Mouse (Mus musculus): ENCODE data around the gene Nr1h2. TPM values are rescaled to one million over a fixed set of nuclear protein-coding genes. Genes with fewer than 3 reads are reported as not detected.

Gene Nr1h2
- total RNA-seq (2021): 10 to 100 TPM; 58.2 to 66.7 TPM
- long read RNA-seq, experiment 1, transcript Nr1h2-203 (10 exons, 1,988 nt): minor isoform, 9 of 68 reads
- long read RNA-seq, experiment 1, transcript Nr1h2-201 (10 exons, 1,999 nt): major isoform, 15 of 68 reads
- long read RNA-seq, experiment 1, partial matches to known transcripts: 17 of 68 reads
- long read RNA-seq, experiment 1, other reads (novel, unspliced or antisense): 22 of 68 reads
- long read RNA-seq, experiment 2, transcript Nr1h2-203 (10 exons, 1,988 nt): minor isoform, 8 of 74 reads
- long read RNA-seq, experiment 2, transcript Nr1h2-202 (10 exons, 1,948 nt): minor isoform, 5 of 74 reads
- long read RNA-seq, experiment 2, transcript Nr1h2-201 (10 exons, 1,999 nt): major isoform, 23 of 74 reads
- long read RNA-seq, experiment 2, partial matches to known transcripts: 8 of 74 reads
- long read RNA-seq, experiment 2, other reads (novel, unspliced or antisense): 27 of 74 reads

DNA sequence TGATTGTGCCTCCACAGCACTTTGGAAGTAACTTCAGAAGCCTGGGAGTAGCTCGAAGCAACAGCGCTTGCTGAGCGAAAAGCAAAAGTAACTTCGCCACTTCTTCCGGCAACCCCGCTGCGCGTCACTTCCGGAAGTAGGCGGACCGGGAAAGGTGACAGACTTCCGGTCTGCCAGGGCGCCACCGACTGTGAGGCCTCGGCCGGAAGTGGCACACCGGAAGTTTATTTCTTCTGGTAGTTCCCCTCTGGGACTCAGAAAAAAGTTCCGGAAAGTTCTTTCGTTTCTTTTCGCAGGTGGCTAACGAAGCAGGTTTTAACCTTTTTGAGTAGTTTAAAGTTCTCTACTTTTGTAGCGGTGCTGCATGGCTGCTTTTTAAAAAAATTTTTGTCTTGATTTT lies at the start of gene Nr1h2:
Gene Nr1h2, minus strand, starts transcription at position 126 of the 400 bp plus-strand sequence.
- peak within 1 kb of the TSS; percentile 90 for H3K27ac ChIP-seq
- peak within 1 kb of the TSS; percentile 99 for H3K4me3 ChIP-seq
- DNase-seq (ENCODE audit: low spot score in 2 of 2): peak; percentile 96 to 98
- TF ChIP-seq CTCF (conservative IDR thresholded peaks at IDR 0.05): peak; percentile 51

DNA sequence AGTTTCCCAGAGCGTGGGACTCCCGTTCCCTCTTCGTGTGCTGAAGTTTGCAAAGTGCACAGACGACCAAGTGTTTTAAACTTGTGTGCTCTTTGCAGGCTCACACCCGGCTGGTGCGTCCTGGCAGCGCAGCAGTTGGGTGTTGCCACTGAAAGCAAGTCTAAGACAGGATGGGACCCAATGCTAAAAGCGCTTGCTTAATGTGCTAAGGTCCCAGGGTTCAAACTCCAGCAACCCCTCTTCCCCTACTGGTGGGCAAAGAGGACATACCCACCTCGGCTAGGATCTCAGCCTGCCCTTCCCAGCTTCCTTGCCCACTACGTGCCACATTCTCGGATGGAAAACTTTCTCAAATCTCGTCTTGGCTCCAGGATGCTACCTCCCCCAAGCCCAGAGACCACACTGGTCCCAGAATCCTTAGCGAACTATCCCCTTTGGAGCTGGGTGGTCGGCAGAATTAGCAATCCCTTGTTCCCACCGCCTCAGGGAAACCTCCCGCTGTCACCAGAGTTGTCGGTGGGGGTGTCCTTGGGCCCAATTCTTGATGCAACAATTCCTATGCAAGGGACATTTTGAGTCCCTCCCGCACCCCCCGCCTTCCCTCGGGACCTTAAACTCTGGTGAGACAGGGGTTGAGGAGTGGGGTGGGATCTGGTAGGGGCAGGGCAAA lies 49.6 kb upstream of the Nr1h2 start:
- TF ChIP-seq CTCF (conservative IDR thresholded peaks at IDR 0.05): no peak
- no peak for DNase-seq (ENCODE audit: low spot score in 2 of 2)
- Histone ChIP-seq H3K27ac (peak overlapping the region; percentile 91), H3K4me3 (no peak overlapping the region)

DNA sequence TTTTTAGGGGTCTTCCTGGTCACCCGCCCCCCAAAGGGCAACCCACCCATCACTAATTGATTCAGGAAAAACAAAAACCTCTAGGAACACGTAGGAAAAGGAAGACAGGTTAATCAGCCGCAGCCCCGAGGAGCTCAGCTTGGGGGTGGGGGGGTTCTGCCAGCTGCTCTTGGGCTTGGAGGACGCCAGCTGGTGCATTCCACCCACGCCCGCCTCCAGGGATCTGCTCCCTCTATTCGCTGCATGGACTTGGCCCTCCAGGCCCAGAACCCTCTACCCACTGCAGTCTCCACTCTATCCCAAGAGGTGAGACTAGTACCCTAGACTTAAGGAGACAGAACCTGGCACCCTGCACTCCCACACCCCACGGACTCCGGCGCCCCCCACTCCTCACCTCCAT lies 48.7 kb upstream of the Nr1h2 start:
- TF ChIP-seq CTCF (conservative IDR thresholded peaks at IDR 0.05): no peak
- H3K27ac ChIP-seq: peak overlapping the region; percentile 91
- H3K4me3 ChIP-seq: peak overlapping the region; percentile 26; the same call in 1 of the 2 replicates
- DNase-seq (ENCODE audit: low spot score in 2 of 2): peak; percentile 82 to 86

DNA sequence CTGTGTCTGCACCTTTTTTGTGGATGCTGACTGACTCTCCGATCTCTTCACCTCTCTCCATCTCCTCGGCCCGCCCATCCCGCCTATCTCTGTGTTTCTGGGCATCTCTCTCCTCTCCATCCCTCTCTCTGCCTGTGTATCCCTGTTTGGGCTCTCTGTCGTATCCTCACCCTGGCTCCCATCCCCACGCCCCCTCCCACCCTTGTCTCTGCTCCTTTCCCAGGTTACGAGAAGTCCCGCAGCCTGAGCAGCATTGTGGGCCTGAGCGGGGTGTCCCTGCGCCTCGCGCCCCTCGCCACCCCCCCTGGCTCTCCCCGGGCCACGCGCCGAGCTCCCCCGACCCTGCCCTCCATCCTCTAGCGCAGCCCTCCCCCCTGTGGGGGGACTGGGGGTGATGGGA lies 47.9 kb upstream of the Nr1h2 start:
- no peak overlapping the region; the same call in 1 of the 2 replicates for H3K4me3 ChIP-seq
- H3K27ac ChIP-seq: peak overlapping the region; percentile 91
- DNase-seq (ENCODE audit: low spot score in 2 of 2): no peak
- no peak for TF ChIP-seq CTCF (conservative IDR thresholded peaks at IDR 0.05)

DNA sequence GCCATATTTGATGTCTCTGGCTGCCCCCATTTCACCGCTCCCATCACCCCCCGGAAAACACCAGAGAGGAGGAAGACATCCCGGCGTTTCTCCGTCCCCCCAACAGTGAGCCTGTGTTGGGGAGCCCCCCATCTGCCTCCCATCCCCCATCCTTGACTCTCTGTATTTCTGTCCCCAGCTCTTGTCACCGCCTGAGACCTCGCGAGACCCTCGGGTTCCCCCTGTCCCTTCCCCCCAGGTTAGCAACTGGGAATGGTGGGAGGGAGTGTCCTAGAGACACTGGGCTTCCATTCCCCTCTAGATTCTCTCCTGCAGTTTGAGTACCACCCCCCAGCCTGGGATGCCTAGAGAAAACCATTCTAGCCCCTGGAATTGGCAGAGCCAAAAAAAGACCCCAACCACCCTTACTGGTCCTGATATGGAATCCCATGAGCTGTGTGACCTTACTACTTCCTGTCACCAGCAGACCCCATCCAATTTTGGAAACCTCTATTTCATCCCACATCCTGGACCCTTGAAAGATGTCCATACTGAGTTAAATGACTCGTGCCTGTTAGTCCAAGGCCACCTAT lies 47.0 kb upstream of the Nr1h2 start:
- no peak overlapping the region for H3K4me3 ChIP-seq
- peak overlapping the region; percentile 91 for H3K27ac ChIP-seq
- TF ChIP-seq CTCF (conservative IDR thresholded peaks at IDR 0.05): no peak
- DNase-seq (ENCODE audit: low spot score in 2 of 2): no peak

DNA sequence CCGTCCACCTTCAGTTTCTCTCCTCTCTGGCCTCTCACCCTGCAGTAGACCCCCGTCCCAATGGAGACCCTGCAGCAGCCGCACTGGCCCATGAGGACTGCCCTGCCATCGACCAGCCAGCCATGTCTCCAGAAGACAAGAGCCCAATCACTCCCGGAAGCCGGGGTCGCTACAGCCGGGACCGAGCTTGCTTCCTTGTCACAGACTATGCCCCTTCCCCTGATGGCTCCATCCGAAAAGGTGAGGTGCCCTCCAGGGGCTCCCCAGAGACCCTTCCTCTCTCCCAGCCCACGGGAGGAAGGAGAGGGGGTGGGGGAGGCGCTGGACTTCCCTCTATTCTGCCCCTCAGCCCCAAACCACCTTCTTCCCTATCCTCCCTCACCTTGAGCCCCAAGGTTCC lies 44.6 kb upstream of the Nr1h2 start:
- DNase-seq (ENCODE audit: low spot score in 2 of 2): no peak
- no peak overlapping the region for H3K4me3 ChIP-seq
- H3K27ac ChIP-seq: peak overlapping the region; percentile 43; the same call in 1 of the 2 replicates
- TF ChIP-seq CTCF (conservative IDR thresholded peaks at IDR 0.05): no peak

DNA sequence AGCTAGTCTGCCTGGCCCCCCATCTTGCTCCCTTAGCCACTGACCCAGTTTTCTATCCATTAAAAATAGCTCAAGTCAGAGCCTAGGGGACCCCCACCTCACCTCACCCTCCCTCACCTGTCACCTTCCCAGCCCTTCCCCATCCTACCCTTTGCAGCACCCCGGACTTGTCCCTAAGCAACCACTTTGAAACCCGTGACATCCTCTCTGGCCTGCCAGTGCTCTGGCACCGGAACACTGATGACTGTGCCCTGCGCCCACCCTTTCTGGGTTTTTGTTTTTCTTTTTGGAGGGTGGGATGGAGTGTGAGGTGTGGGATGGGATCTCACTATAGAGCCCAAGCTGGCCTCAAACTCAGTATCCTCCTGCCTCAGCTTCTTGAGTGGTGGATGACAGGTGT lies 43.9 kb upstream of the Nr1h2 start:
- no peak for TF ChIP-seq CTCF (conservative IDR thresholded peaks at IDR 0.05)
- Histone ChIP-seq H3K4me3 (no peak overlapping the region), H3K27ac (peak overlapping the region; percentile 68)
- DNase-seq (ENCODE audit: low spot score in 2 of 2): no peak

DNA sequence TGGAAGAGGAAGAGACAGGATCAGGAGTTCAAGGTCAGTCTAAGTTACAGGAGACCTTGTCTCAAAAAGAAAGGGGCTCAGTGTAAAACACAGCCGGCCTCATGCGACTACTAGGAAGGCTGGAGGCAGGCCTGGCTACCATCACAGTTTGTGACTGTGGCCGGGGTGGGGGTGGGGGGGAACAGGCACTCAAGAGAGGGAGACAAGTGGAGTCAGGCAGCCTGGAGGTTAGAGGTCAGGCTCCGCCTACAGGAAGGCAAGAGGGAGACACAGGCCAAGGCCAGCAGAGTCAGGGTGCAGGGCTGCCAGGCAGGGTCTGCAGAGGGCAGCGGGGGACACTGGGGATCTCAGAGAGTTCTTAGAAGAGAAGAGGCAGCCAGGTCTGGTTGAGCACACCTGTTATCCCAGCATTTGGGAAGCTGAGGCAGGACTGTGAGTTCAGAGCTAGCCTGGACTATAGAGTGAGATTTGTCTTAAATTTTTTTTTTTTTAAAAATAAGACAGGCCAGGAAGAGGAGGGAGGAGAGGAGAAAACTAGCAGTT lies 43.3 kb upstream of the Nr1h2 start:
- DNase-seq (ENCODE audit: low spot score in 2 of 2): no peak
- peak overlapping the region; percentile 68 for H3K27ac ChIP-seq
- H3K4me3 ChIP-seq: 0 out of 2 replicates have a peak overlapping the region, but pooled peaks have one; percentile 9
- TF ChIP-seq CTCF (conservative IDR thresholded peaks at IDR 0.05): no peak

DNA sequence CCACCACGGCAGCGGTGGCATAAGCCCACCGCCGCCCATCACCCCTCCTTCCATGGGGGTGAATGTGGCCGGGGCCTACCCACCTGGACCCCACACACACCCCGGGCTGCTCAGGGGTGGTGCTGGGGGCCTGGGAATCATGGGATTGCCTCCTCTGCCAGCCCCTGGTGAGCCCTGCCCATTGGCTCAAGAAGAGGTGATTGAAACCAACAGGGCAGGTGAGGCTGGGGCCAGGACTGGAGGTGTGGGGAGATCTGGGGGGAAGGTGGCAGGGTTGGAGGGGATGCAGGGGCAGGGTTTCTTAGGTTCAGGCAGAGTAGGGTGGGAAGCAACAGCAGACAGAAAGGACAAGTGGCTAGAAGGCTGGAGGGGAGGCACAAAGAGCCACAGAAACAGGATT lies 42.3 kb upstream of the Nr1h2 start:
- Histone ChIP-seq H3K4me3 (peak overlapping the region; percentile 17; the same call in 1 of the 2 replicates), H3K27ac (peak overlapping the region; percentile 99)
- no peak for DNase-seq (ENCODE audit: low spot score in 2 of 2)
- no peak for TF ChIP-seq CTCF (conservative IDR thresholded peaks at IDR 0.05)

DNA sequence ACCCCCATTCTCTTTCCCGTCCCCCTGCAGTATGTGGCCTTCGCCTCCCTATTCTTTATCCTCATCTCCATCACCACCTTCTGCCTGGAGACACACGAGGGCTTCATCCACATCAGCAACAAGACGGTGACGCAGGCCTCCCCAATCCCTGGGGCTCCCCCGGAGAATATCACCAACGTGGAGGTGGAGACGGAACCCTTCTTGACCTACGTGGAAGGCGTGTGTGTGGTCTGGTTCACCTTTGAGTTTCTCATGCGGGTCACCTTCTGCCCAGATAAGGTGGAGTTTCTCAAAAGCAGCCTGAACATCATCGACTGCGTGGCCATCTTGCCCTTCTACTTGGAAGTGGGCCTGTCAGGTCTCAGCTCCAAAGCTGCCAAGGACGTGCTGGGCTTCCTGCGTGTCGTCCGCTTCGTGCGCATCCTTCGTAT lies 41.4 kb upstream of the Nr1h2 start:
- TF ChIP-seq CTCF (conservative IDR thresholded peaks at IDR 0.05): no peak
- peak overlapping the region; percentile 99 for H3K27ac ChIP-seq
- no peak for DNase-seq (ENCODE audit: low spot score in 2 of 2)
- peak overlapping the region; percentile 78; the same call in 1 of the 2 replicates for H3K4me3 ChIP-seq

DNA sequence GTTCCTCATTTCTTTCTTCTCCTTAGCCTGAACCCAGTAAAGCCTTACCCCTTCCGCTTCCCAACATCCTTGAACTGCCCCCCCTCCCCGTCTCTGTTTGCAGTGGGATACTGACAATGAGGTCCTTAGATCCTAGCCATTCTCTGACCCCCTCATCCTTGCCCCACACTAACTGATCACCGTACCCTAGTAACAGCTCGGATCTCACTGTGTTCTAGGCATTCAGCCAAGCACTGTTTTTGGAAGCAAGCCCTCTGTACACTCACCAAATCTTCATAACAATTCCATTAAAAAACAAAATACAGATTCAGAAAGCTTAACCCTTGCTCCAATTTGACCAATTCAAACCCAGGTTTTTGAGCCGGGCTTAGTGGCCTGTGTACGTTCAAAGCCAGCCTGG lies 40.5 kb upstream of the Nr1h2 start:
- peak; percentile 79 to 81 for DNase-seq (ENCODE audit: low spot score in 2 of 2)
- no peak for TF ChIP-seq CTCF (conservative IDR thresholded peaks at IDR 0.05)
- peak overlapping the region; percentile 99 for H3K27ac ChIP-seq
- H3K4me3 ChIP-seq: peak overlapping the region; percentile 78

DNA sequence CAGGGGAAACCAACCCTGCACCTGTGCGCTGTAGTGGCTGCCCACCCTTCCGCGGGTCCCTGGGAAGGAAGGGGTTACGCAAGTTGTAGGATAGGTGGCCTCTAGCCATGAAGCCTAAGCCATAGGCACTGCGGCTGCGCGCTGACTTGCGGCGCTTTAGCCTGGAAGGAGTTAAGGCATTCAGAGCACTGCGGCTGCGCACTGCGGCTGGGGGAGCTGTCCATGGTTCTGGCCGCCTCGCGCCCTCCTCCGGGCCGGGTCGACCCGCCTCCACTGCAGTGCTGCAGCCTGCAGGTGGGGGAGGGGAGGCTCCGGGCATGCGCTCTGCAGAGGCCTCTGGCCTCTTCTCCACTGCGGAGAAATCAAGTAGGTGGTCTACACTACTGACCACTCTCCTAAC lies 40.0 kb upstream of the Nr1h2 start:
- Histone ChIP-seq H3K4me3 (peak overlapping the region; percentile 78), H3K27ac (peak overlapping the region; percentile 99)
- peak; percentile 12 for TF ChIP-seq CTCF (conservative IDR thresholded peaks at IDR 0.05)
- DNase-seq (ENCODE audit: low spot score in 2 of 2): peak; percentile 88

DNA sequence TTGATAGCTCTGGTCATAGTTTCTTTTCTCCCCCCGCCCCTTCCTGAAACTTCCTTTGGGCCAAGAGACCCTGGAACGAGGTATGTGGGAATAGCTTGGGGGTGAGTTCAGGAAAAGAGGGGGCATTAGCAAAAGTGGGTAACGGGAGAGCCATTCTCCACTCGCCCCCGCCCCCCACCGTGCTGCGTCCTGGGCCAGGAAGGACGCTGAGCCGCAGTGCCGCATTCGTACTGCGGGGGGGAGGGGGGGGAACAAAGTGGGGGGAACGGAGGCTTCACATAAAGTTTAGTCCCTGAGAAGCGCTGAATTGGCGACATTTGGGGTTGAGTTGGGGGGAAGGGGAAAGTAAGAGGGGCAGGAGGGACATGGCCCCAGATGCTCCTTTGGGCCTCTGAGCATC lies 39.3 kb upstream of the Nr1h2 start:
- Histone ChIP-seq H3K27ac (peak overlapping the region; percentile 99), H3K4me3 (peak overlapping the region; percentile 78)
- DNase-seq (ENCODE audit: low spot score in 2 of 2): no peak
- TF ChIP-seq CTCF (conservative IDR thresholded peaks at IDR 0.05): no peak
